Mouse (Mus musculus) kidney, embryonic 16.5 days (tissue): ENCODE data around the gene Kit. TPM values are rescaled to one million over a fixed set of nuclear protein-coding genes. Genes with fewer than 3 reads are reported as not detected.

ENCODE experiments used
- ATAC-seq: fragments of 200-750 bp; cut with Nextera tagmentation; 2 replicates; pipeline ENCODE4 v1.8.0; 2017; ENCODE audit warnings: moderate TSS enrichment; ENCODE audit not compliant: low FRiP score, low TSS enrichment
- H3K27ac ChIP-seq: fragments of 300-500 bp; sonication (generic); 2 replicates; pipeline ENCODE4 v1.5.1; 2014; ENCODE audit warnings: low read length
- H3K27me3 ChIP-seq: fragments of 300-500 bp; sonication (generic); 2 replicates; pipeline ENCODE4 v1.6.1; 2014; ENCODE audit warnings: low read length, control low read depth, mixed read lengths; ENCODE audit not compliant: insufficient read depth
- H3K36me3 ChIP-seq: fragments of 300-500 bp; sonication (generic); 2 replicates; pipeline ENCODE4 v1.6.1; 2014; ENCODE audit warnings: low read length, control low read depth, mixed read lengths; ENCODE audit not compliant: insufficient read depth
- H3K4me1 ChIP-seq: fragments of 300-500 bp; sonication (generic); 2 replicates; pipeline ENCODE4 v1.6.1; 2014; ENCODE audit warnings: low read length, control low read depth, mixed read lengths; ENCODE audit not compliant: insufficient read depth
- H3K4me2 ChIP-seq: fragments of 300-500 bp; sonication (generic); replicated peaks from 2 replicates; pipeline ENCODE4 v1.6.1; 2014; ENCODE audit warnings: low read depth, low read length
- H3K4me3 ChIP-seq: fragments of 300-500 bp; sonication (generic); 2 replicates; pipeline ENCODE4 v1.5.1; 2014; ENCODE audit warnings: mild to moderate bottlenecking, low read length
- H3K9ac ChIP-seq: fragments of 300-500 bp; sonication (generic); replicated peaks from 2 replicates; pipeline ENCODE4 v1.6.1; 2014; ENCODE audit warnings: low read length
- H3K9me3 ChIP-seq: fragments of 300-500 bp; sonication (generic); 2 replicates; pipeline ENCODE4 v1.6.1; 2016; ENCODE audit warnings: low read length, control low read depth
- WGBS: fragments of 180-500 bp; shearing (Covaris S2); extraction: QIAGEN DNeasy Blood & Tissue Kit; methylation state at CpG from one replicate; pipeline ENCODE4 v1.1.7; 2014; 5-methylcytosine and 5-hydroxymethylcytosine counted together
- polyA plus RNA-seq: library from polyadenylated mRNA; unstranded; fragments of >200 nt; fragmentation: Nextera tagmentation; extraction: Ambion mirVana; gene quantifications from 2 replicates; pipeline ENCODE4 v1.2.1, GENCODE M21; 2015

The Kit gene
- polyA plus RNA-seq, 1 experiment from 2014 or later, result 23.3 TPM

DNA sequence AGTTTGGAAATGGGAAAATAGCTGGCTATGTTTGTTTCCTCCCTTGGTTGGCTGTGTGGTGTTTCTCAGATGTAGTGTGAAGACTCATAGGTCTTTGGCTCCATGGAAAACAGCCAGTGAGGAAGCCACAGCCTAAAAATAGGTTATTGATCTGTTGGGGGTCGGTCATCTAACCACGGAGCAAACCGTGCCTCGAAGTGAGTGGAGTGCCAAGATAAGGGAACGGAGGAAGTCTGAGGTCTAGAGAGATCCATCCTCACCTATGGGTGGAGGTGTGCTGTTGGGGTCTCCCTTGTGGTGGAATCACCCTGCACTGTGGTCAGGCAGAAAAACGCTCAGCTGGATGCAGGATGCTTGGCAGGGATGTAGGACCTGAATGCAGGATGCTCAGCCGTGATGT is 7.2 kb downstream of the Kit start:
- Histone ChIP-seq H3K4me3 (no peak overlapping the region), H3K4me2 (no peak overlapping the region), H3K27ac (no peak overlapping the region), H3K4me1 (peaks cover 3% of the 10 kb centered on the region; the same call in 1 of the 2 replicates), H3K36me3 (no peaks in the 10 kb centered on the region), H3K9ac (no peak overlapping the region), H3K9me3 (no peaks in the 10 kb centered on the region), H3K27me3 (no peaks in the 10 kb centered on the region)
- no peak for ATAC-seq
- 90% methylated on average over 7 of the region's 7 CpGs for WGBS

DNA sequence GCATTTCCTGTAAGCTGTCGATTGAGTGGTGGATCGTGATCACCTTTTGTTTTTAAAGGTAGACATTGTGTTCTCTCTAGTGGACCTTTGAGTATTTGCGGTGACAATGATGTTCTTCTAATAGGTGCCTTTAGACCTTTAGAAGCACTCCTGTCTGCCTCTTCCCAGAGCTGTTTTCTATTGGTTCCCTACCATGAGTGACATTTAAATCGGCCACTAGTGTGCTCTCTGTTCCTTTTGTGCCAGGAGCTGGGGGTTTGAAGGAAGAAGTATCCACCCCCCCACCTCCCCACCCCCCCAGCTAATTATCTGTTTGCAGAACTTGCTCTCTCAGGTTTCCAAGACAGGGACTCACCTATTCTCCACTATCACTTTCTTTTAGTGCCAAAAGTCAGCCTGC is 13.1 kb downstream of the Kit start:
- WGBS, result 88% methylated on average over 4 of the region's 4 CpGs
- Histone ChIP-seq H3K9ac (no peak overlapping the region), H3K9me3 (no peaks in the 10 kb centered on the region), H3K27me3 (no peaks in the 10 kb centered on the region), H3K4me1 (no peaks in the 10 kb centered on the region), H3K36me3 (no peaks in the 10 kb centered on the region), H3K27ac (no peak overlapping the region), H3K4me2 (no peak overlapping the region), H3K4me3 (no peak overlapping the region)
- no peak for ATAC-seq

DNA sequence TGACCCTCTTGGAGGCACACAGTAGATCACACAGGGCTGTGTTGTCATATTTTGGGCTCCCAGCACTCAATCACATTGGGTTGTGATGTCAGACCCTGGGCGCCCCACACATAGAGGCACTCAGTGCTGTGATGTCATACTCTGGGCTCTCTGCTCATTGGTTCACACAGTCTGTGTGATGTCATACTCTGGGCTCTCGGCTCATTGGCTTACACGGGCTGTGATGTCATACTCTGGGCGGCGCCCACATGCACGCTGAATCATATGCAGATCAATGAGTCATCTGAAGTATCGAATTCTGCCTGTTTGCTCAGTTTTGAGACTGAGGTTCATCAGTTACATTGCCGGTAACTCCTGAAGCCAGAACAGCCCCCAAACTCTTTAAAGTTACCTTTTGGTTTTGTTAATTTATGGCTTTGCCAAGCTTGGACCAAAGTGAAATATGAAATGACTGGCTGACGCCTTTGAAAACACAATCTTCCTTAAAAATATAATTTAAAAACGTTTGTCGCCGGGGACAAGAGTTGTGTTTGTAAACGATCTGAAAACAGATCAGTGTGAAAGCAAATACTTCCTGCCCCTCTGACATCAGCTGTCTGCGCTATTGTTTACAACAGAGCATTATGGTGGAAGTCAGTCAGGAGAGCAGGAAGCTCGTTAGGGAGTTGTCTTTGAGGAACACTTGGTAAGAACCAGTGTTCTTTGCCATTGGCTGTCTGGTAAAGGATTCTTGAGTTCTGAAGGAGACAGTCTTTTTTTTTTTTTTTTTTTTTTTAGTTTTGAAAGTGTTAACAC is 15.0 kb downstream of the Kit start:
- no peak for ATAC-seq
- Histone ChIP-seq H3K4me2 (no peak overlapping the region), H3K9me3 (no peaks in the 10 kb centered on the region), H3K27me3 (no peaks in the 10 kb centered on the region), H3K36me3 (no peaks in the 10 kb centered on the region), H3K4me3 (no peak overlapping the region), H3K4me1 (no peaks in the 10 kb centered on the region), H3K27ac (no peak overlapping the region), H3K9ac (no peak overlapping the region)
- 61% methylated on average over 15 of the region's 15 CpGs for WGBS

DNA sequence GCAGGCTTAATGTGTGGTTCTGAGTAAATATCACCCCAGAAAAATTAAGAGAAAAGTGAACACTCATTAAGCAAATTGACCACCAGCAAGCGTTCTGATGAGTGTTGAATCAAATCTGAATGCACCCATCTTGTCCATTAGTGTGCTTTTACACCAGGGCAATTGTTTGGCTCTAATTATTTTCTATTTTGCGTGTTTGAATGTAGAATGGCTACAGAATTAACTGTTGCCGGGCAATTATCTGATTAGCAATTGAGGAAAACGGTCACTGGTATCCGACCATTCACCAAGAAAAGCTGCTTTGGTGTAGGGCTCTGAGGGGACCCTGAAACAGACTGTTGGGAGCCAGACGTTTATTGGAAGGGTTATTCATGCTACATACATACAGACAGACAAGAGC is 16.2 kb downstream of the Kit start:
- H3K4me1 ChIP-seq, result peaks cover 4% of the 10 kb centered on the region; the same call in 1 of the 2 replicates
- no peaks in the 10 kb centered on the region for H3K36me3 ChIP-seq
- H3K9ac ChIP-seq, result no peak overlapping the region
- H3K4me3 ChIP-seq, result no peak overlapping the region
- no peak overlapping the region for H3K27ac ChIP-seq
- ATAC-seq, result no peak
- WGBS, result 63% methylated on average over 6 of the region's 6 CpGs
- H3K27me3 ChIP-seq, result no peaks in the 10 kb centered on the region
- H3K9me3 ChIP-seq, result no peaks in the 10 kb centered on the region
- H3K4me2 ChIP-seq, result no peak overlapping the region

DNA sequence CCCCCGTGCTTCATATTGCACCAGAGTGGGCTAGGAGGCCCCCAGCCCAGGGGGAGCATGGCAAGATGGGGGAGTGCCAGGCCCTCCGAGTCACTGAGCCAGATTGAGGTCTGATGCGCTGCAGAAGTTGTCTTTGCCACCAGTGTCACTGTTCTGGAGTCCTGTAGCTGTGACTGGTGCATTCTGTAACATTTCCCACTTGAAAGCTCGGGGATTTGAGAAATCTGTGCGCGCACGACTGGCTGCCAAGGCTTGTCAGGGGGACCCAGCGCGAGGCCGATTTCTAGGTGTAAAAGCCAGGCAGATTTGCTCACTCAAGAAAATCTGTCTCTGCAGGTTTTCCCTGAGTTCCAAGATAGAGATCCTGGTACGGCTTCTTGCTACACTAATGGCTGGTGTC is 16.9 kb downstream of the Kit start:
- no peaks in the 10 kb centered on the region for H3K27me3 ChIP-seq
- ATAC-seq, result no peak
- no peaks in the 10 kb centered on the region for H3K36me3 ChIP-seq
- H3K27ac ChIP-seq, result no peak overlapping the region
- no peaks in the 10 kb centered on the region for H3K9me3 ChIP-seq
- no peak overlapping the region for H3K4me3 ChIP-seq
- 74% methylated on average over 11 of the region's 11 CpGs for WGBS
- peaks cover 10% of the 10 kb centered on the region; the same call in 1 of the 2 replicates for H3K4me1 ChIP-seq
- no peak overlapping the region for H3K9ac ChIP-seq
- H3K4me2 ChIP-seq, result no peak overlapping the region

DNA sequence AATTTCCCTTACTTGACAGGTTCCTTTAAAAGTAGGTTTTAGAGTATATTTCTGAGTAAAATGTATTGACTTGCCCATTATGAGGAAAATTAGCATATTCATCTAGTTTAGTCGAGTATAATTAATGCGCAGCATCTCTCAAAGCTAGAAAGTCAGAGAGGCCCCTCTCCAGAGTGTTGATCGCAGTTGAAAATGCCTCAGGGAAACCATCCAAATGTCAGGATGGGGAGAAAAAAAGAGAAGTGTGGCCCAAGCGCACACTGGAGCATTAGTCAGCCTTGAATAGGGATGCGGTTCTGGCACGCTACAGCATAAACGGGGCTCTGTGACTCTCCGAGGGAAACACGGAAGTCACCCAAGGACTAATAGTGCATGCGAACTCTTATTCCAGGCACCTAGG is 20.6 kb downstream of the Kit start:
- no peaks in the 10 kb centered on the region for H3K9me3 ChIP-seq
- no peaks in the 10 kb centered on the region for H3K27me3 ChIP-seq
- ATAC-seq, result no peak
- no peak overlapping the region for H3K4me3 ChIP-seq
- H3K4me1 ChIP-seq, result peaks cover 11% of the 10 kb centered on the region; the same call in 1 of the 2 replicates
- no peak overlapping the region for H3K9ac ChIP-seq
- no peaks in the 10 kb centered on the region for H3K36me3 ChIP-seq
- no peak overlapping the region for H3K4me2 ChIP-seq
- WGBS, result 89% methylated on average over 10 of the region's 10 CpGs
- H3K27ac ChIP-seq, result no peak overlapping the region

DNA sequence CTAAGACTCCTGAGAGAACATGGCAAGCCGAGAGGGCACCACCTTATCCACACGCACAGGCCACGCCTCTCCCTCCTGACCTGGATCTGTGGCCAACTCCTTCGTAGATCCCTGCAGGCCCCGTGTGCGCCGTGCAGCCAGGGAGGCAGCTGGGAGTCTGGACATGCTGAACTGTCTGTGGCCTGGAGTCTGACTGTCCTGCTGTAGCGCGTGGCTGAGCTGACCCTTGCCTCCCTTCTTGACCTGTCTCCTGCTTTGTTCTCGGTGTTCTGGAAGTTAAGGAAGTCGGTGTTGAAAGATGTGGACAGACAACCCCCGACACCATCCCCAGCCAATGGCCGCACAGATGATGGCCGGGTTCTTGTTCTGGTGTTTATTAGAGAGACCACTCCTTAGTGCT is 21.5 kb downstream of the Kit start:
- ATAC-seq, result peak; percentile 83
- Histone ChIP-seq H3K4me1 (peaks cover 11% of the 10 kb centered on the region; the same call in 1 of the 2 replicates), H3K36me3 (no peaks in the 10 kb centered on the region), H3K4me2 (no peak overlapping the region; the same call in 1 of the 2 replicates), H3K27ac (no peak overlapping the region), H3K9me3 (no peaks in the 10 kb centered on the region), H3K4me3 (no peak overlapping the region), H3K9ac (no peak overlapping the region), H3K27me3 (no peaks in the 10 kb centered on the region)
- WGBS, result 21% methylated on average over 14 of the region's 14 CpGs

DNA sequence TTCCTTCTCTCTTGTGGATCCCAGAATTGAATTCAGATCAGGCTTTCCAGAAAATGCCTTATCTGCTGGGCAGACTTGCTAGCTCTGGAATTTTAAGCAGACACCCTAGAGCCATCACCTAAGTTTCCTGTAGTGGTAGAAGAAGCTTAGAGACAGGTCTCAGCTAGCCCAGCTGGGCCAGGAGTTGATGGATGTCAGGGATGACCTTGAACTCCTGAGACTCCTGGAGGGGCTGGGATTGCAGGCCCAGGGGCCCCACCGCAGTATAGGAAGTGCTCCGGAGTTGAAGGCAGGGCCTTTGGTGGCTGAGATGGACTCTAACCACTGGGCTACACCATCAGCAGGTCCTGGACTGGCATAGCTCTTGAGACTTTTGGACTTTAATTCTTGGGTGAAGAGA is 22.6 kb downstream of the Kit start:
- Histone ChIP-seq H3K4me2 (no peak overlapping the region), H3K9me3 (no peaks in the 10 kb centered on the region), H3K27ac (no peak overlapping the region), H3K9ac (no peak overlapping the region), H3K27me3 (no peaks in the 10 kb centered on the region), H3K4me3 (no peak overlapping the region), H3K4me1 (peaks cover 11% of the 10 kb centered on the region; the same call in 1 of the 2 replicates), H3K36me3 (no peaks in the 10 kb centered on the region)
- no peak for ATAC-seq
- WGBS, result 62% methylated on average over 2 of the region's 2 CpGs

DNA sequence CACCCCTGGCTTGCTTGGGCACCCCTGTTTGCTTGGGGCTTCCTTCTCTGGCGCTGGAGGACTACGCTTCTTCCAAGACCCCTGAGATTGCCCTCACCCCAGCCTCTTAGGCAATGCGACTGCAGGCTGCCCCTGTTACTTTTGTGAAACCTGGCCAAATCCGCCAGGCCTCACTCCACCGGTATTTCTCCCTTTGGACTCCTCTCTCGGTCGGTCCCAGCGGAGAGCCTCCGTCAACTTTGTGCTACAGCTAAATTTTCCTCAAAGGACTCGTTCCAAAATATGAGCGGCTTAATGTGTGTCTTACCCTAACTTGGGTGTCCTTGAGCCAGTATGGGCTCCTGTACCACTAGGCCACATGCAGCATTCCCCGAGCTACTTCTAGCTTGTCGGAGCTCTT is 23.8 kb downstream of the Kit start:
- no peak overlapping the region for H3K4me2 ChIP-seq
- H3K4me3 ChIP-seq, result no peak overlapping the region
- peaks cover 11% of the 10 kb centered on the region; the same call in 1 of the 2 replicates for H3K4me1 ChIP-seq
- WGBS, result 95% methylated on average over 13 of the region's 13 CpGs
- H3K27me3 ChIP-seq, result no peaks in the 10 kb centered on the region
- no peak for ATAC-seq
- no peaks in the 10 kb centered on the region for H3K36me3 ChIP-seq
- no peak overlapping the region for H3K9ac ChIP-seq
- H3K27ac ChIP-seq, result no peak overlapping the region
- no peaks in the 10 kb centered on the region for H3K9me3 ChIP-seq

DNA sequence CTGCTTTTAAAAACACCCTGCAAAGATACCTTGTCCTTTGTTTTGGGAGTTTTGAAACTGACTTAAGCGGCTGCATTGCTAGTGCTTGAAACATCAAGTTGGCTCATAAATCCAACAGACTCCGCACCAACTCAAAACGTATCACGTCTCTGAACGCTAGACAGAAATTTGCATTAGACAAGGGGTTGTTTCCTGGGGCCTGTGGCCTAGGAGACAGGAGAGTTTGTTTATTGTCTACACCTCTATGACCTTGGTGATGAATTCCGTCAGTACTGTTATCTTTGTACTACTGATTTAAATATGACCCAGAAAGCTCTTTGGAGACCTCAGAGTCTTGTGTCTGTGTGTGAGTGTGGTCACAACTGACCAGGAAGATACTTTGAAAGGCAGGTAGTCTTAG is 25.3 kb downstream of the Kit start:
- Histone ChIP-seq H3K9ac (no peak overlapping the region), H3K27ac (no peak overlapping the region), H3K4me2 (no peak overlapping the region), H3K4me1 (peaks cover 11% of the 10 kb centered on the region; the same call in 1 of the 2 replicates), H3K9me3 (no peaks in the 10 kb centered on the region), H3K27me3 (no peaks in the 10 kb centered on the region), H3K36me3 (no peaks in the 10 kb centered on the region), H3K4me3 (no peak overlapping the region)
- WGBS, result 49% methylated on average over 6 of the region's 6 CpGs
- no peak for ATAC-seq
